Mouse (Mus musculus): ENCODE results near the gene Peli2.
A peak's percentile ranks its signal among the peaks of the same experiment; 100 is the strongest.
"Not testable (repeated sequence)": the region's sequence is repeated elsewhere in the genome, so short reads cannot be mapped to it uniquely, and the experiment has no call there.

Gene Peli2

GRCm38 (mm10) chr14:48120752-48121528, at the start of gene Peli2:
TSS of gene Peli2 (plus strand) at chr14:48120823.
- DNase-seq (ENCODE audit: inconsistent age in 2 of 2, low spot score in 1 of 2), result peak; percentile 81 to 93

GRCm38 (mm10) chr14:48072104-48072503, 48.5 kb upstream of the Peli2 start:
- no peak for DNase-seq (ENCODE audit: inconsistent age in 2 of 2, low spot score in 1 of 2)

GRCm38 (mm10) chr14:48073247-48074161, 47.1 kb upstream of the Peli2 start:
- peak in 1 of 2 experiments; percentile 40 for DNase-seq (ENCODE audit: inconsistent age in 2 of 2, low spot score in 1 of 2)

GRCm38 (mm10) chr14:48079574-48079973, 41.0 kb upstream of the Peli2 start:
- not testable (repeated sequence) for DNase-seq (ENCODE audit: inconsistent age in 2 of 2, low spot score in 1 of 2)

- DNase-seq (ENCODE audit: inconsistent age in 2 of 2, low spot score in 1 of 2), result peak; percentile 12 to 45
These were observed 36.5 kb upstream of the Peli2 start for GRCm38 (mm10) chr14:48083836-48084812.

GRCm38 (mm10) chr14:48086682-48087297, 33.8 kb upstream of the Peli2 start:
- DNase-seq (ENCODE audit: inconsistent age in 2 of 2, low spot score in 1 of 2), result no peak

GRCm38 (mm10) chr14:48087298-48087830, 33.3 kb upstream of the Peli2 start:
- no peak for DNase-seq (ENCODE audit: inconsistent age in 2 of 2, low spot score in 1 of 2)

GRCm38 (mm10) chr14:48090465-48090864, 30.2 kb upstream of the Peli2 start:
- DNase-seq (ENCODE audit: inconsistent age in 2 of 2, low spot score in 1 of 2), result no peak

GRCm38 (mm10) chr14:48091160-48091559, 29.5 kb upstream of the Peli2 start:
- DNase-seq (ENCODE audit: inconsistent age in 2 of 2, low spot score in 1 of 2), result no peak

GRCm38 (mm10) chr14:48098253-48098652, 22.4 kb upstream of the Peli2 start:
- DNase-seq (ENCODE audit: inconsistent age in 2 of 2, low spot score in 1 of 2), result peak in 1 of 2 experiments; percentile 33

- peak in 1 of 2 experiments; percentile 50 for DNase-seq (ENCODE audit: inconsistent age in 2 of 2, low spot score in 1 of 2)
These were observed 21.3 kb upstream of the Peli2 start for GRCm38 (mm10) chr14:48099354-48099753.

GRCm38 (mm10) chr14:48106453-48106852, 14.2 kb upstream of the Peli2 start:
- DNase-seq (ENCODE audit: inconsistent age in 2 of 2, low spot score in 1 of 2), result no peak

- no peak for DNase-seq (ENCODE audit: inconsistent age in 2 of 2, low spot score in 1 of 2)
These were observed 2.6 kb upstream of the Peli2 start for GRCm38 (mm10) chr14:48117986-48118385.

- peak in 1 of 2 experiments; percentile 35 for DNase-seq (ENCODE audit: inconsistent age in 2 of 2, low spot score in 1 of 2)
These were observed 1.5 kb upstream of the Peli2 start for GRCm38 (mm10) chr14:48119012-48119647.

GRCm38 (mm10) chr14:48119648-48120270, 864 bp upstream of the Peli2 start:
- DNase-seq (ENCODE audit: inconsistent age in 2 of 2, low spot score in 1 of 2), result peak in 1 of 2 experiments; percentile 54

- no peak for DNase-seq (ENCODE audit: inconsistent age in 2 of 2, low spot score in 1 of 2)
These were observed 226 bp upstream of the Peli2 start for GRCm38 (mm10) chr14:48120443-48120751.

GRCm38 (mm10) chr14:48121529-48122517, 1.2 kb downstream of the Peli2 start:
- peak in 1 of 2 experiments; percentile 41 for DNase-seq (ENCODE audit: inconsistent age in 2 of 2, low spot score in 1 of 2)

GRCm38 (mm10) chr14:48124011-48124410, 3.4 kb downstream of the Peli2 start:
- DNase-seq (ENCODE audit: inconsistent age in 2 of 2, low spot score in 1 of 2), result peak in 1 of 2 experiments; percentile 23
